Mouse (Mus musculus) brain, embryonic 14.5 days (tissue): ENCODE measurements around the gene Gm39566.

Experiments used
- CTCF ChIP-seq: fragments of 200-500 bp; IDR thresholded peaks from 2 replicates; pipeline ENCODE4 v1.5.1; 2012; ENCODE audit warnings: inconsistent platforms, mild to moderate bottlenecking, moderate library complexity, borderline replicate concordance; ENCODE audit not compliant: insufficient read depth, insufficient read length; ENCODE audit errors: extremely low read depth
- POLR2A ChIP-seq: fragments of 200-500 bp; IDR thresholded peaks from 2 replicates; pipeline ENCODE4 v1.6.1; 2012; ENCODE audit warnings: mild to moderate bottlenecking, inconsistent platforms, borderline replicate concordance; ENCODE audit not compliant: poor library complexity, insufficient read depth, insufficient read length, severe bottlenecking; ENCODE audit errors: extremely low read depth

- TF ChIP-seq CTCF (no peak), POLR2A (no peak)
These were observed 17.2 kb downstream of the Gm39566 start for GRCm38 (mm10) chr11:69797924-69798323.
